Mouse (Mus musculus): ENCODE data around the gene Triap1. TPM values are rescaled to one million over a fixed set of nuclear protein-coding genes. Genes with fewer than 3 reads are reported as not detected.
A peak's percentile ranks its signal among the peaks of the same experiment; 100 is the strongest.

Gene Triap1
- polyA plus RNA-seq, 1 experiment from 2014 or later: 54.2 TPM

GRCm38 (mm10) chr5:115316968-115317644 lies 23.9 kb upstream of the Triap1 start:
- Histone ChIP-seq H3K36me3 (no peaks in the 10 kb centered on the region), H3K27ac (peak overlapping the region; percentile 79), H3K9ac (replicated peaks) (peak overlapping the region; percentile 39), H3K27me3 (no peaks in the 10 kb centered on the region), H3K4me2 (replicated peaks) (0 out of 2 replicates have a peak overlapping the region, but pooled peaks have one; percentile 5), H3K4me1 (replicated peaks) (peaks cover 38% of the 10 kb centered on the region), H3K4me3 (replicated peaks) (no peak overlapping the region), H3K9me3 (no peaks in the 10 kb centered on the region)
- 5% methylated on average over 14 of the region's 14 CpGs for WGBS
- ATAC-seq: no peak

- peak; percentile 53 for ATAC-seq
- Histone ChIP-seq H3K4me3 (replicated peaks) (no peak overlapping the region), H3K9me3 (no peaks in the 10 kb centered on the region), H3K4me1 (replicated peaks) (peaks cover 38% of the 10 kb centered on the region), H3K36me3 (no peaks in the 10 kb centered on the region), H3K9ac (replicated peaks) (no peak overlapping the region), H3K27me3 (no peaks in the 10 kb centered on the region), H3K27ac (peak overlapping the region; percentile 79), H3K4me2 (replicated peaks) (no peak overlapping the region)
- 9% methylated on average over 10 of the region's 10 CpGs for WGBS
These were observed 23.2 kb upstream of the Triap1 start for GRCm38 (mm10) chr5:115317645-115318328.

GRCm38 (mm10) chr5:115319004-115319940 lies 21.8 kb upstream of the Triap1 start:
- ATAC-seq: peak; percentile 79
- peak overlapping the region; percentile 66 for H3K27ac ChIP-seq
- no peaks in the 10 kb centered on the region for H3K36me3 ChIP-seq
- no peaks in the 10 kb centered on the region for H3K9me3 ChIP-seq
- H3K4me2 ChIP-seq (replicated peaks): peak overlapping the region; percentile 68
- H3K4me1 ChIP-seq (replicated peaks): peaks cover 38% of the 10 kb centered on the region
- peak overlapping the region; percentile 39 for H3K4me3 ChIP-seq (replicated peaks)
- H3K9ac ChIP-seq (replicated peaks): peak overlapping the region; percentile 63
- no peaks in the 10 kb centered on the region for H3K27me3 ChIP-seq
- WGBS: 1% methylated on average over 22 of the region's 22 CpGs

GRCm38 (mm10) chr5:115326256-115326831 lies 14.7 kb upstream of the Triap1 start:
- Histone ChIP-seq H3K4me1 (replicated peaks) (peaks cover 35% of the 10 kb centered on the region), H3K4me3 (replicated peaks) (peak overlapping the region; percentile 89), H3K4me2 (replicated peaks) (peak overlapping the region; percentile 80), H3K27ac (peak overlapping the region; percentile 86), H3K27me3 (no peaks in the 10 kb centered on the region), H3K9ac (replicated peaks) (peak overlapping the region; percentile 98), H3K9me3 (no peaks in the 10 kb centered on the region), H3K36me3 (peaks cover 17% of the 10 kb centered on the region)
- WGBS: 32% methylated on average over 11 of the region's 11 CpGs
- ATAC-seq: peak; percentile 62

- Histone ChIP-seq H3K9ac (replicated peaks) (peak within 1 kb of the TSS; percentile 98), H3K4me2 (replicated peaks) (peak within 1 kb of the TSS; percentile 80), H3K36me3 (peaks cover 24% of the 10 kb centered on the region), H3K9me3 (no peaks in the 10 kb centered on the region), H3K4me3 (replicated peaks) (peak within 1 kb of the TSS; percentile 89), H3K4me1 (replicated peaks) (peaks cover 35% of the 10 kb centered on the region), H3K27ac (peak within 1 kb of the TSS; percentile 86), H3K27me3 (no peaks in the 10 kb centered on the region)
- under 1% methylated on average over 87 of the region's 97 CpGs for WGBS
- ATAC-seq: peak; percentile 94
These were observed 14.0 kb upstream of the Triap1 start, which contains the start of gene Srsf9 for GRCm38 (mm10) chr5:115326875-115327609. Srsf9 (plus strand) TSS chr5:115327177.

- ATAC-seq: peak; percentile 41
These were observed 13.1 kb upstream of the Triap1 start for GRCm38 (mm10) chr5:115327610-115328548.

GRCm38 (mm10) chr5:115330955-115331354 lies 10.1 kb upstream of the Triap1 start:
- Histone ChIP-seq H3K9me3 (no peaks in the 10 kb centered on the region), H3K4me2 (replicated peaks) (no peak overlapping the region), H3K4me1 (replicated peaks) (peaks cover 31% of the 10 kb centered on the region), H3K27ac (no peak overlapping the region), H3K27me3 (no peaks in the 10 kb centered on the region), H3K9ac (replicated peaks) (no peak overlapping the region), H3K36me3 (peaks cover 63% of the 10 kb centered on the region), H3K4me3 (replicated peaks) (no peak overlapping the region)
- 93% methylated on average over 9 of the region's 9 CpGs for WGBS
- ATAC-seq: no peak

More at GRCm38 (mm10) chr5:115327610-115328548, 13.1 kb upstream of the Triap1 start:
- WGBS: under 1% methylated on average over 52 of the region's 55 CpGs
- no peaks in the 10 kb centered on the region for H3K9me3 ChIP-seq
- H3K27me3 ChIP-seq: no peaks in the 10 kb centered on the region
- H3K4me3 ChIP-seq (replicated peaks): peak overlapping the region; percentile 89
- peak overlapping the region; percentile 80 for H3K4me2 ChIP-seq (replicated peaks)
- H3K36me3 ChIP-seq: peaks cover 32% of the 10 kb centered on the region
- H3K4me1 ChIP-seq (replicated peaks): peaks cover 35% of the 10 kb centered on the region
- peak overlapping the region; percentile 86 for H3K27ac ChIP-seq
- peak overlapping the region; percentile 98 for H3K9ac ChIP-seq (replicated peaks)

GRCm38 (mm10) chr5:115333626-115334025 lies 7.4 kb upstream of the Triap1 start:
- Histone ChIP-seq H3K4me1 (replicated peaks) (peaks cover 19% of the 10 kb centered on the region), H3K4me2 (replicated peaks) (no peak overlapping the region), H3K4me3 (replicated peaks) (no peak overlapping the region), H3K27ac (no peak overlapping the region), H3K27me3 (no peaks in the 10 kb centered on the region), H3K36me3 (peaks cover 75% of the 10 kb centered on the region), H3K9ac (replicated peaks) (no peak overlapping the region), H3K9me3 (no peaks in the 10 kb centered on the region)
- no peak for ATAC-seq
- WGBS: 83% methylated on average over 3 of the region's 3 CpGs

- no peak for ATAC-seq
- Histone ChIP-seq H3K4me2 (replicated peaks) (peak overlapping the region; percentile 77), H3K27me3 (no peaks in the 10 kb centered on the region), H3K4me1 (replicated peaks) (peaks cover 22% of the 10 kb centered on the region), H3K4me3 (replicated peaks) (peak overlapping the region; percentile 87), H3K27ac (no peak overlapping the region), H3K9ac (replicated peaks) (peak overlapping the region; percentile 89), H3K36me3 (peaks cover 51% of the 10 kb centered on the region), H3K9me3 (no peaks in the 10 kb centered on the region)
- WGBS: 41% methylated on average over 7 of the region's 7 CpGs
These were observed 1.0 kb upstream of the Triap1 start for GRCm38 (mm10) chr5:115340007-115340406.

Measured in midbrain, embryonic 13.5 days (tissue).